Mouse (Mus musculus) ES-Bruce4 (cell line): ENCODE measurements around the gene Pdzd2. TPM values are rescaled to one million over a fixed set of nuclear protein-coding genes. Genes with fewer than 3 reads are reported as not detected.

Experiments
- H3K27ac ChIP-seq: 2 replicates; pipeline ENCODE4 v1.5.1; 2012; ENCODE audit warnings: low read length, inconsistent platforms; ENCODE audit not compliant: insufficient read depth
- H3K27me3 ChIP-seq: 2 replicates; pipeline ENCODE4 v1.6.1; 2012; ENCODE audit warnings: mild to moderate bottlenecking, low read length, inconsistent platforms; ENCODE audit not compliant: control insufficient read depth, poor library complexity, insufficient read depth, severe bottlenecking
- H3K36me3 ChIP-seq: 2 replicates; pipeline ENCODE4 v1.6.1; 2012; ENCODE audit warnings: inconsistent platforms, mild to moderate bottlenecking, low read length, moderate library complexity; ENCODE audit not compliant: control insufficient read depth, poor library complexity, insufficient read depth, severe bottlenecking
- H3K4me1 ChIP-seq: one replicate; pipeline ENCODE4 v1.8.1; 2011; ENCODE audit warnings: low read length; ENCODE audit not compliant: control insufficient read depth, insufficient read depth
- H3K4me3 ChIP-seq: 2 replicates; pipeline ENCODE4 v1.5.1; 2011; ENCODE audit warnings: low read depth, mild to moderate bottlenecking, low read length
- H3K9ac ChIP-seq: 2 replicates; pipeline ENCODE4 v1.6.1; 2012; ENCODE audit warnings: low read depth, mild to moderate bottlenecking, inconsistent platforms; ENCODE audit not compliant: poor library complexity, severe bottlenecking
- H3K9me3 ChIP-seq: replicated peaks from 2 replicates; pipeline ENCODE4 v1.6.1; 2012; ENCODE audit warnings: mild to moderate bottlenecking, low read length, inconsistent platforms; ENCODE audit not compliant: control insufficient read depth, poor library complexity, insufficient read depth, severe bottlenecking
- CTCF ChIP-seq: IDR thresholded peaks from one replicate; pipeline ENCODE4 v1.8.1; 2011; ENCODE audit warnings: low read depth, low read length
- EP300 ChIP-seq: IDR thresholded peaks from 2 replicates; pipeline ENCODE4 v1.6.1; 2011; ENCODE audit warnings: low read depth, low read length; ENCODE audit not compliant: insufficient read depth
- POLR2A ChIP-seq: IDR thresholded peaks from one replicate; pipeline ENCODE4 v1.8.1; 2011; ENCODE audit warnings: low read length; ENCODE audit not compliant: insufficient read depth
- polyA plus RNA-seq: library from polyadenylated mRNA; stranded (reverse); fragments of >200 nt; gene quantifications from 2 replicates; pipeline ENCODE4 v1.2.4, GENCODE M21; 2011; ENCODE audit warnings: low read depth; ENCODE audit not compliant: missing spikeins, insufficient read depth, insufficient read length

Gene Pdzd2
- polyA plus RNA-seq, 1 experiment = 7.3 TPM

GRCm38 (mm10) chr15:12640755-12641154 lies 99.0 kb downstream of the Pdzd2 start:
- no peaks in the 10 kb centered on the region for H3K4me1 ChIP-seq
- no peaks in the 10 kb centered on the region for H3K27me3 ChIP-seq
- no peaks in the 10 kb centered on the region for H3K9me3 ChIP-seq
- H3K36me3 ChIP-seq = no peaks in the 10 kb centered on the region
- H3K27ac ChIP-seq = no peak overlapping the region
- H3K4me3 ChIP-seq = no peak overlapping the region
- TF ChIP-seq EP300 (no peak), POLR2A (no peak), CTCF (no peak)
- no peak overlapping the region for H3K9ac ChIP-seq

GRCm38 (mm10) chr15:12639776-12640175 lies 99.9 kb downstream of the Pdzd2 start:
- Histone ChIP-seq H3K27me3 (no peaks in the 10 kb centered on the region), H3K4me1 (no peaks in the 10 kb centered on the region), H3K27ac (no peak overlapping the region), H3K9ac (no peak overlapping the region), H3K9me3 (no peaks in the 10 kb centered on the region), H3K4me3 (no peak overlapping the region), H3K36me3 (no peaks in the 10 kb centered on the region)
- TF ChIP-seq EP300 = no peak
- no peak for TF ChIP-seq CTCF
- TF ChIP-seq POLR2A = no peak

- no peak overlapping the region for H3K27ac ChIP-seq
- no peak overlapping the region for H3K9ac ChIP-seq
- no peaks in the 10 kb centered on the region for H3K27me3 ChIP-seq
- no peaks in the 10 kb centered on the region for H3K4me1 ChIP-seq
- H3K4me3 ChIP-seq = no peak overlapping the region
- no peaks in the 10 kb centered on the region for H3K36me3 ChIP-seq
- H3K9me3 ChIP-seq = no peaks in the 10 kb centered on the region
- TF ChIP-seq POLR2A = no peak
Measured at GRCm38 (mm10) chr15:12639181-12639580, 100.5 kb downstream of the Pdzd2 start.

DNA sequence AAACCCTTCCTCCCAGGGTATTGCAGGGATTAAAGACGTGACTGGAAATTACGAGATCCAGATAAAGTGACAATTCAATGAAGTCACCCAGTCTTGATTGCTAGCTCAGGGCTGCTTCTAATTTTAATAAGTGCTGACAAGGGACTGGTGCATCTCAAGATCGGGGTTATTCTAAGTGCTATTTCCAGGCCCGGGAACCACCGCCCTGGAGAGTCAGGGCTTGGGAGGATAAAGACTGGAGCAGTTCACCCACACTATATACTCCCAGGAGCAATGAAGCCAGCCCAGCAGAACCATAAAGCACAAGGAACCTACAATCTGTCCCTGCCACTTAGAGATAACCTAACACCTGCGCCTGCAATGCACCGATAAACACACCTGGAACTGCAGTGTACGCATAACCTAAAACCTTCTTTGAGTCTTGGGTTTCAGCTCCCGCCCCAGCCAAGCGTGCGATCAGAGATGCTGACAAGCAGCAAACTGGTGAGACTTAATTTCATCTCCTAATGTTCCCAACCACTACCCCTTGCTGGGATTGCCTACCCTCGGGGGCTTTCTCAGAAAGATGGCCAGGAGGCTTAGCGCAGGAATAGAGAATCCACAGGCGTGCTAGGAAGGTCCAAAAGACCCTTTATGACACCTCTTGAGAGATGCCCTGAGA lies 101.2 kb downstream of the Pdzd2 start:
- Histone ChIP-seq H3K9me3 (no peaks in the 10 kb centered on the region), H3K27me3 (no peaks in the 10 kb centered on the region), H3K4me1 (no peaks in the 10 kb centered on the region), H3K4me3 (no peak overlapping the region), H3K9ac (no peak overlapping the region), H3K36me3 (no peaks in the 10 kb centered on the region), H3K27ac (no peak overlapping the region)
- no peak for TF ChIP-seq EP300
- TF ChIP-seq POLR2A = no peak
- no peak for TF ChIP-seq CTCF

DNA sequence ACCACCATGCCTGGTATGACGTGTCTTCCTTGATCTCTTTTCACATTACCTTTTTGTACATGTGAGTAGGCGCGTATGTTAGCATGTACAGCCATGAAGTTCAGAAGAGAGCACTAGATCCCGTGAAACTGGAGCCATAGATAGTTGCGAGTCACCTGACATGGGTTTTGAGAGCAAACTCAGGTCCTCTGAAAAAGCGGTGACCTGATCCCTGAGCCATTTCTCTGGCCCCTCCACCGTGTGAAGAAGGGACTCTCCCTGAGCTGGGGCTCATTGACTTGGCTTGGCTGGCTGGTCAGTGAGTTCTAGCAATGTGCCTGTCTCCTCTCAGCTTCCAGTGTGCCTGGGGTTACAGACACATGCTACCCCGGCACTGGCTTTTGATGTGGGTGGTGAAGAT lies 102.2 kb downstream of the Pdzd2 start:
- TF ChIP-seq POLR2A (no peak), CTCF (no peak), EP300 (no peak)
- no peak overlapping the region for H3K27ac ChIP-seq

DNA sequence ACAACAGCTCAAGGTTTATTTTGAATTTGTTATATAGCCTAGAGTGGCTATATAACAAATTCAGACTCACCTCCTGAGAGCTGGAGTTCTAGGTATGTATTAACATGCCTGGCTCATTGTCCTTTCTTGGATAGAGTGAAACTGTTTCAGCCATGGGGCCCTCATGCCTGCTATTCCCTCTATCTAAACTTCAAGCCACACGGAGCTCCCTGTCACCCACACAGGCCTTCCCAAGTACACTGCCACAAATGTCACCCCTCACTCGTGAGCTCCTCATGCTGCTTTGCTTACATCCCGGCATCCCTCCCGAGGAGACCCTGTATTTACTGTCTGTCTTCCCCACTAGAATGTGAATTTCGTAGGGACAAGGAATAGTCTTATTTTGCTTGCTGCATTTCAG lies 103.3 kb downstream of the Pdzd2 start:
- Histone ChIP-seq H3K27me3 (no peaks in the 10 kb centered on the region), H3K36me3 (no peaks in the 10 kb centered on the region), H3K4me1 (no peaks in the 10 kb centered on the region), H3K9me3 (no peaks in the 10 kb centered on the region), H3K4me3 (no peak overlapping the region), H3K27ac (no peak overlapping the region), H3K9ac (no peak overlapping the region)
- no peak for TF ChIP-seq CTCF
- no peak for TF ChIP-seq POLR2A
- no peak for TF ChIP-seq EP300

More for the DNA sequence above, 102.2 kb downstream of the Pdzd2 start:
- Histone ChIP-seq H3K36me3 (no peaks in the 10 kb centered on the region), H3K9ac (no peak overlapping the region), H3K4me1 (no peaks in the 10 kb centered on the region), H3K27me3 (no peaks in the 10 kb centered on the region), H3K9me3 (no peaks in the 10 kb centered on the region), H3K4me3 (no peak overlapping the region)

DNA sequence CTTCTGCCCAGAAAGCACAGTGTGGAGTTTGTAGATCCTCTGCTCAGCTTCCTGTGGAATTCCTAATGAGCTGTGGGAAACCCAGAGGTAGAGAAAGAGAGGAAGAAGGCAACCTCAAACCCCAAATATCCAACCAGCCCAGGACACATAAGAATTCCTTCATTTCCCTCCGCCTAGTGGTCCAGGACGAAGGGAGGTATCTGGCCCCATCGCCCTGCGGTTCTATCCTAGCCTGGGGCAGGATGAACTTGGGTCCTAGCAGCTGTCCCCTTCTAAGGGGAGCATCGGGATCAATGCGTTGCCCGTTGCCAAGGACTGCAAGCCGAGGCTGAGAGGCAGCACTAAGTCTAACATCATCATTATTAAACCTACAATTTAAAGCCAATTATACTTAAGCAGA lies 104.8 kb downstream of the Pdzd2 start:
- no peaks in the 10 kb centered on the region for H3K27me3 ChIP-seq
- no peaks in the 10 kb centered on the region for H3K4me1 ChIP-seq
- no peak overlapping the region for H3K27ac ChIP-seq
- no peak overlapping the region for H3K4me3 ChIP-seq
- H3K36me3 ChIP-seq = no peaks in the 10 kb centered on the region
- H3K9me3 ChIP-seq = no peaks in the 10 kb centered on the region
- H3K9ac ChIP-seq = no peak overlapping the region
- no peak for TF ChIP-seq EP300
- no peak for TF ChIP-seq CTCF
- TF ChIP-seq POLR2A = no peak
